Mouse (Mus musculus) stomach, postnatal 0 days (tissue): ENCODE measurements at regions not wholly inside any gene's neighbourhood (a gene's known extent, or its start where the extent isn't known, plus 50 kb on each side); places are given as distances from the start of the nearest gene placed in this dataset.

ENCODE experiments used
- CTCF ChIP-seq: IDR thresholded peaks from 2 replicates; pipeline ENCODE4 v1.5.1; 2016; ENCODE audit warnings: antibody characterized with exemption, low read depth, mild to moderate bottlenecking, moderate library complexity
- EP300 ChIP-seq: optimal IDR thresholded peaks from 2 replicates; pipeline ENCODE3; 2016; ENCODE audit warnings: antibody characterized with exemption

DNA sequence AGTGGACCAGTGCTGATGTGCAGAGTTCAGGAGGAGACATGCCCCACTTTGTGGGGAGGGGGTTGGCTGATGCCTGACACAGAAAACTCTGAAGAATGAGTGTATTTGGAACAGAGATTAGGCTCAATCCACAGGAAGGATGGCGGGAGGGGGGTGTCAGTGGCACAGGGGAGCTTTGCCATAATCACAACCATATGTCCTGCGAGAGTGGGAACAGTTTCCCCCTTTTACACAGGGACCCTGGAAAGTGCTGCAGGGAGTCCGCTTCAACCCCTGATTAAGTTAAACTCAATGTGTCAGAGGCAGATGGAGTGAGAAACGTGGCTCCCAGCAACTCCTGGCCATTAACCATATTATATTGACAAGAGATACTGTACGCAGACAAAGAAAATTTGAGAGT lies 168.9 kb upstream of the Cops8 start:
- no peak for TF ChIP-seq CTCF
- no peak for TF ChIP-seq EP300
